Mouse (Mus musculus) liver, embryonic 15.5 days (tissue): ENCODE results near the gene Khdrbs2. TPM values are rescaled to one million over a fixed set of nuclear protein-coding genes. Genes with fewer than 3 reads are reported as not detected.

ENCODE experiments used
- ATAC-seq: fragments of 200-750 bp; cut with Nextera tagmentation; 2 replicates; pipeline ENCODE4 v1.8.0; 2017; ENCODE audit warnings: moderate number of reproducible peaks, mild to moderate bottlenecking, moderate library complexity; ENCODE audit not compliant: insufficient read depth
- H3K27ac ChIP-seq: fragments of 300-500 bp; sonication (generic); replicated peaks from 2 replicates; pipeline ENCODE4 v1.5.1; 2015; ENCODE audit warnings: mild to moderate bottlenecking, inconsistent platforms
- H3K27me3 ChIP-seq: fragments of 300-500 bp; sonication (generic); 2 replicates; pipeline ENCODE4 v1.6.1; 2015; ENCODE audit warnings: mild to moderate bottlenecking, inconsistent platforms
- H3K36me3 ChIP-seq: fragments of 300-500 bp; sonication (generic); replicated peaks from 2 replicates; pipeline ENCODE4 v1.6.1; 2015; ENCODE audit warnings: moderate library complexity, mild to moderate bottlenecking, inconsistent platforms
- H3K4me1 ChIP-seq: fragments of 300-500 bp; sonication (generic); replicated peaks from 2 replicates; pipeline ENCODE4 v1.6.1; 2015; ENCODE audit warnings: inconsistent platforms
- H3K4me2 ChIP-seq: fragments of 300-500 bp; sonication (generic); 2 replicates; pipeline ENCODE4 v1.6.1; 2015; ENCODE audit warnings: moderate library complexity, mild to moderate bottlenecking, inconsistent platforms
- H3K4me3 ChIP-seq: fragments of 300-500 bp; sonication (generic); replicated peaks from 2 replicates; pipeline ENCODE4 v1.5.1; 2015; ENCODE audit warnings: mild to moderate bottlenecking, inconsistent platforms
- H3K9ac ChIP-seq: fragments of 300-500 bp; sonication (generic); 2 replicates; pipeline ENCODE4 v1.6.1; 2015; ENCODE audit warnings: moderate library complexity, mild to moderate bottlenecking, inconsistent platforms
- H3K9me3 ChIP-seq: fragments of 300-500 bp; sonication (generic); replicated peaks from 2 replicates; pipeline ENCODE4 v1.6.1; 2016; ENCODE audit warnings: inconsistent platforms
- WGBS: fragments of 180-500 bp; shearing (Covaris S2); methylation state at CpG from one replicate; pipeline ENCODE4 v1.1.7; 2015; ENCODE audit warnings: mixed read lengths; ENCODE audit not compliant: insufficient replicate concordance; 5-methylcytosine and 5-hydroxymethylcytosine counted together
- polyA plus RNA-seq: library from polyadenylated mRNA; unstranded; fragments of >200 nt; fragmentation: Nextera tagmentation; extraction: Ambion mirVana; gene quantifications from 2 replicates; pipeline ENCODE4 v1.2.1, GENCODE M21; 2015

Gene Khdrbs2
- polyA plus RNA-seq, 1 experiment from 2014 or later = 0.07 TPM

- Histone ChIP-seq H3K27me3 (no peaks in the 10 kb centered on the region), H3K4me2 (no peak overlapping the region), H3K27ac (no peak overlapping the region), H3K4me1 (no peaks in the 10 kb centered on the region), H3K9me3 (no peaks in the 10 kb centered on the region), H3K4me3 (no peak overlapping the region), H3K36me3 (no peaks in the 10 kb centered on the region), H3K9ac (no peak overlapping the region)
- ATAC-seq = no peak
Measured at GRCm38 (mm10) chr1:32309637-32310036, 137.1 kb downstream of the Khdrbs2 start.

- H3K36me3 ChIP-seq = no peaks in the 10 kb centered on the region
- WGBS = 71% methylated on average over 1 of the region's 1 CpGs
- ATAC-seq = no peak
- no peak overlapping the region for H3K27ac ChIP-seq
- H3K27me3 ChIP-seq = no peaks in the 10 kb centered on the region
- no peaks in the 10 kb centered on the region for H3K4me1 ChIP-seq
- H3K4me2 ChIP-seq = no peak overlapping the region
- no peaks in the 10 kb centered on the region for H3K9me3 ChIP-seq
- H3K4me3 ChIP-seq = no peak overlapping the region
- H3K9ac ChIP-seq = no peak overlapping the region
Measured at GRCm38 (mm10) chr1:32339108-32339507, 166.6 kb downstream of the Khdrbs2 start.

- ATAC-seq = no peak
- 66% methylated on average over 2 of the region's 2 CpGs for WGBS
- Histone ChIP-seq H3K9ac (no peak overlapping the region), H3K27ac (no peak overlapping the region), H3K36me3 (no peaks in the 10 kb centered on the region), H3K9me3 (no peaks in the 10 kb centered on the region), H3K4me1 (no peaks in the 10 kb centered on the region), H3K4me2 (no peak overlapping the region), H3K27me3 (no peaks in the 10 kb centered on the region), H3K4me3 (no peak overlapping the region)
Measured at GRCm38 (mm10) chr1:32347538-32347937, 175.0 kb downstream of the Khdrbs2 start.

GRCm38 (mm10) chr1:32352076-32352475 is 179.6 kb downstream of the Khdrbs2 start:
- no peak overlapping the region for H3K4me2 ChIP-seq
- H3K27ac ChIP-seq = no peak overlapping the region
- WGBS = 41% methylated on average over 1 of the region's 1 CpGs
- ATAC-seq = no peak
- no peaks in the 10 kb centered on the region for H3K4me1 ChIP-seq
- H3K4me3 ChIP-seq = no peak overlapping the region
- H3K27me3 ChIP-seq = no peaks in the 10 kb centered on the region
- H3K9ac ChIP-seq = no peak overlapping the region
- H3K36me3 ChIP-seq = no peaks in the 10 kb centered on the region
- H3K9me3 ChIP-seq = no peaks in the 10 kb centered on the region

GRCm38 (mm10) chr1:32363539-32363938 is 191.0 kb downstream of the Khdrbs2 start:
- no peak overlapping the region for H3K27ac ChIP-seq
- H3K9me3 ChIP-seq = no peaks in the 10 kb centered on the region
- no peaks in the 10 kb centered on the region for H3K36me3 ChIP-seq

GRCm38 (mm10) chr1:32397553-32397952 is 225.0 kb downstream of the Khdrbs2 start:
- no peak overlapping the region for H3K4me2 ChIP-seq
- no peaks in the 10 kb centered on the region for H3K36me3 ChIP-seq
- WGBS = 57% methylated on average over 6 of the region's 6 CpGs
- H3K4me3 ChIP-seq = no peak overlapping the region
- no peak overlapping the region for H3K27ac ChIP-seq
- H3K9me3 ChIP-seq = no peaks in the 10 kb centered on the region
- ATAC-seq = no peak
- no peak overlapping the region for H3K9ac ChIP-seq
- no peaks in the 10 kb centered on the region for H3K27me3 ChIP-seq
- H3K4me1 ChIP-seq = no peaks in the 10 kb centered on the region

More at GRCm38 (mm10) chr1:32363539-32363938, 191.0 kb downstream of the Khdrbs2 start:
- ATAC-seq = no peak
- Histone ChIP-seq H3K4me1 (no peaks in the 10 kb centered on the region), H3K27me3 (no peaks in the 10 kb centered on the region), H3K9ac (no peak overlapping the region), H3K4me2 (no peak overlapping the region), H3K4me3 (no peak overlapping the region)
- WGBS = 56% methylated on average over 2 of the region's 2 CpGs

- H3K27me3 ChIP-seq = no peaks in the 10 kb centered on the region
- ATAC-seq = no peak
- WGBS = 55% methylated on average over 2 of the region's 2 CpGs
- no peaks in the 10 kb centered on the region; the same call in 1 of the 2 replicates for H3K9me3 ChIP-seq
- H3K27ac ChIP-seq = no peak overlapping the region
- H3K9ac ChIP-seq = no peak overlapping the region
- H3K4me2 ChIP-seq = no peak overlapping the region
- H3K36me3 ChIP-seq = no peaks in the 10 kb centered on the region
- no peak overlapping the region for H3K4me3 ChIP-seq
- H3K4me1 ChIP-seq = no peaks in the 10 kb centered on the region
Measured at GRCm38 (mm10) chr1:32407651-32408050, 235.1 kb downstream of the Khdrbs2 start.

GRCm38 (mm10) chr1:32428410-32428809 is 255.9 kb downstream of the Khdrbs2 start:
- ATAC-seq = no peak
- H3K27ac ChIP-seq = no peak overlapping the region
- WGBS = 33% methylated on average over 1 of the region's 1 CpGs

GRCm38 (mm10) chr1:32429493-32429892 is 257.0 kb downstream of the Khdrbs2 start:
- H3K36me3 ChIP-seq = no peaks in the 10 kb centered on the region
- 31% methylated on average over 1 of the region's 1 CpGs for WGBS
- no peak overlapping the region for H3K9ac ChIP-seq
- H3K4me1 ChIP-seq = no peaks in the 10 kb centered on the region
- H3K4me2 ChIP-seq = no peak overlapping the region
- no peaks in the 10 kb centered on the region for H3K27me3 ChIP-seq
- H3K27ac ChIP-seq = no peak overlapping the region
- no peak overlapping the region for H3K4me3 ChIP-seq
- no peaks in the 10 kb centered on the region for H3K9me3 ChIP-seq
- ATAC-seq = no peak

More at GRCm38 (mm10) chr1:32428410-32428809, 255.9 kb downstream of the Khdrbs2 start:
- Histone ChIP-seq H3K27me3 (no peaks in the 10 kb centered on the region), H3K4me2 (no peak overlapping the region), H3K36me3 (no peaks in the 10 kb centered on the region), H3K4me1 (no peaks in the 10 kb centered on the region), H3K9me3 (no peaks in the 10 kb centered on the region), H3K9ac (no peak overlapping the region), H3K4me3 (no peak overlapping the region)

GRCm38 (mm10) chr1:32430516-32430915 is 258.0 kb downstream of the Khdrbs2 start:
- H3K4me1 ChIP-seq = no peaks in the 10 kb centered on the region
- ATAC-seq = no peak
- H3K4me2 ChIP-seq = no peak overlapping the region
- H3K27me3 ChIP-seq = no peaks in the 10 kb centered on the region
- H3K9me3 ChIP-seq = no peaks in the 10 kb centered on the region
- no peak overlapping the region for H3K4me3 ChIP-seq
- H3K27ac ChIP-seq = no peak overlapping the region
- H3K9ac ChIP-seq = no peak overlapping the region
- 63% methylated on average over 3 of the region's 3 CpGs for WGBS
- no peaks in the 10 kb centered on the region for H3K36me3 ChIP-seq

GRCm38 (mm10) chr1:32433118-32433517 is 260.6 kb downstream of the Khdrbs2 start:
- Histone ChIP-seq H3K4me1 (no peaks in the 10 kb centered on the region), H3K9me3 (no peaks in the 10 kb centered on the region), H3K9ac (no peak overlapping the region), H3K4me2 (no peak overlapping the region), H3K4me3 (no peak overlapping the region), H3K27me3 (no peaks in the 10 kb centered on the region), H3K36me3 (no peaks in the 10 kb centered on the region), H3K27ac (no peak overlapping the region)
- no peak for ATAC-seq
- WGBS = 56% methylated on average over 2 of the region's 2 CpGs

GRCm38 (mm10) chr1:32443927-32444326 is 271.4 kb downstream of the Khdrbs2 start:
- WGBS = 73% methylated on average over 5 of the region's 5 CpGs
- no peaks in the 10 kb centered on the region for H3K27me3 ChIP-seq
- H3K4me1 ChIP-seq = no peaks in the 10 kb centered on the region
- H3K36me3 ChIP-seq = no peaks in the 10 kb centered on the region
- no peak overlapping the region for H3K4me2 ChIP-seq
- no peaks in the 10 kb centered on the region for H3K9me3 ChIP-seq
- no peak for ATAC-seq
- no peak overlapping the region for H3K4me3 ChIP-seq
- H3K9ac ChIP-seq = no peak overlapping the region
- H3K27ac ChIP-seq = no peak overlapping the region
